Mouse (Mus musculus) pancreas, adult 10 weeks (tissue): ENCODE measurements around the gene Zfp558. TPM values are rescaled to one million over a fixed set of nuclear protein-coding genes. Genes with fewer than 3 reads are reported as not detected.

Experiments
- polyA plus RNA-seq: library from polyadenylated mRNA; stranded (reverse); fragments of 350-450 nt; fragmentation: Illumina TruSeq; extraction: RNeasy Lipid Tissue Mini Kit (QIAGEN cat#74804); gene quantifications from one replicate; pipeline ENCODE4 v1.2.3, GENCODE M21; 2015; ENCODE audit warnings: low read depth, low replicate concordance; ENCODE audit not compliant: insufficient read depth

Zfp558 gene
- not detected for polyA plus RNA-seq

DNA sequence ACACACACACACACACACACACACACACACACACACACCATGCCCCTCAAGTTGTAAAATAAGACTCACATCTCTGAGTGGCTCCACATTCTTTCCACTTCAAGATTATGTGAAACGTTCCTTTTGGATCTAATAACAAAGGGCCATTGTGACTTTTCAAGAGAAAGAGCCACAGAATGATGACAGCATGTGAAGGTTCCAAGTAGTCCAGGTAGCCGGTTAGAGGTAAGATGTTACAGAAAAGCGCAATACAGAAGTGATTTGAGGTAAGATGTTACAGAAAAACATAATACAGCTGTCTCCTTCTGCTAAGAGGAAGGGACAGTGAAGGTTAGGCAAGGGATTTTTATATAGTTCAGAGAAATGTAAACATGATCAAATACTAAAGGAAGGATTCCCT is at the start of gene Zfp558, which contains the start of gene Mbd3l1:
Gene Zfp558 (minus strand): TSS at position 101 of the 400 bp plus-strand sequence.
Gene Mbd3l1 (plus strand): TSS at position 192 of the 400 bp plus-strand sequence.

GRCm38 (mm10) chr9:18430354-18430753 is 47.7 kb downstream of the Zfp558 start, which contains the start of gene Mbd3l2:
Mbd3l2 (plus strand) TSS chr9:18430654.

Other genes with a start within 250 kb of the Zfp558 start
- 8.9 TPM for gene Chordc1, start 186.1 kb downstream of the Zfp558 start, polyA plus RNA-seq
- 3.6 TPM for gene Naalad2, start 75.3 kb downstream of the Zfp558 start, polyA plus RNA-seq
- not detected for gene Ubtfl1, start 73.8 kb downstream of the Zfp558 start, polyA plus RNA-seq
- gene Mbd3l2, start 47.6 kb downstream of the Zfp558 start, polyA plus RNA-seq: not detected
- gene Mbd3l1, start 91 bp upstream of the Zfp558 start, polyA plus RNA-seq: not detected
- 10.7 TPM for gene Muc16, start 196.3 kb upstream of the Zfp558 start, polyA plus RNA-seq